Mouse (Mus musculus): ENCODE results near the gene P2rx7. TPM values are rescaled to one million over a fixed set of nuclear protein-coding genes. Genes with fewer than 3 reads are reported as not detected.

P2rx7 gene
- polyA plus RNA-seq, 1 experiment from 2014 or later: 3.3 TPM

- Histone ChIP-seq H3K4me2 (ENCODE audit: low read depth, low read length) (no peak overlapping the region), H3K9me3 (replicated peaks; ENCODE audit: control insufficient read depth, low read length) (no peaks in the 10 kb centered on the region), H3K27ac (ENCODE audit: low read length) (no peak overlapping the region), H3K9ac (ENCODE audit: low read length) (no peak overlapping the region), H3K36me3 (ENCODE audit: control insufficient read depth, insufficient read depth, low read length) (no peaks in the 10 kb centered on the region), H3K4me1 (ENCODE audit: control insufficient read depth, insufficient read depth, low read length) (no peaks in the 10 kb centered on the region), H3K4me3 (replicated peaks; ENCODE audit: low read length) (no peak overlapping the region), H3K27me3 (ENCODE audit: control insufficient read depth, insufficient read depth, low read length) (no peaks in the 10 kb centered on the region)
- 90% methylated on average over 5 of the region's 5 CpGs for WGBS
- no peak for ATAC-seq (ENCODE audit: insufficient read depth, low FRiP score)
Observed at GRCm38 (mm10) chr5:122672298-122672697, 28.6 kb downstream of the P2rx7 start.

DNA sequence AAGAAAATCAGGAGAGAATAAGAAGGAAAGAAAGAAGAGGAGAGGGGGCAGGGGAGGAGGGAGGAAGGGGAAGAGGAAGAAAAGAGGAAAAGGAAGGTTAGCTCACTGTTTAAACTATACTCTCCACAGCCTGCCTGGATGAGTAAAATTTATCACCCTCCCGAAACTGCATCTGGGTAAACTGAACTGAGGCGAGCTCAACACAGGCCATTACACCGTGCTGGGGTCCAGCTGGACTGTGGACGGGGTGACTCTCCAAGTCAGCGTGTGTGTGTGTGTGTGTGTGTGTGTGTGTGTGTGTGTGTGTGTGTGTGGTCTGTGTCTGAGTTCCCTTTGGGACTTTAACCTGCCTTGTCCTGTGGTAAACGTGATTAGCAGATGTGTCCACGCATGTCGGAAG lies 32.3 kb downstream of the P2rx7 start:
- peak; percentile 58; the same call in 1 of the 2 replicates for ATAC-seq (ENCODE audit: insufficient read depth, low FRiP score)
- no peaks in the 10 kb centered on the region for H3K9me3 ChIP-seq (replicated peaks; ENCODE audit: control insufficient read depth, low read length)
- no peak overlapping the region for H3K27ac ChIP-seq (ENCODE audit: low read length)
- H3K27me3 ChIP-seq (ENCODE audit: control insufficient read depth, insufficient read depth, low read length): no peaks in the 10 kb centered on the region
- H3K4me2 ChIP-seq (ENCODE audit: low read depth, low read length): no peak overlapping the region
- no peaks in the 10 kb centered on the region for H3K4me1 ChIP-seq (ENCODE audit: control insufficient read depth, insufficient read depth, low read length)
- no peak overlapping the region for H3K9ac ChIP-seq (ENCODE audit: low read length)
- H3K4me3 ChIP-seq (replicated peaks; ENCODE audit: low read length): no peak overlapping the region
- 40% methylated on average over 8 of the region's 8 CpGs for WGBS
- no peaks in the 10 kb centered on the region for H3K36me3 ChIP-seq (ENCODE audit: control insufficient read depth, insufficient read depth, low read length)

GRCm38 (mm10) chr5:122677983-122678382 lies 34.3 kb downstream of the P2rx7 start:
- no peak for ATAC-seq (ENCODE audit: insufficient read depth, low FRiP score)
- Histone ChIP-seq H3K4me3 (replicated peaks; ENCODE audit: low read length) (no peak overlapping the region), H3K27me3 (ENCODE audit: control insufficient read depth, insufficient read depth, low read length) (no peaks in the 10 kb centered on the region), H3K9me3 (replicated peaks; ENCODE audit: control insufficient read depth, low read length) (no peaks in the 10 kb centered on the region), H3K4me1 (ENCODE audit: control insufficient read depth, insufficient read depth, low read length) (no peaks in the 10 kb centered on the region), H3K27ac (ENCODE audit: low read length) (no peak overlapping the region), H3K36me3 (ENCODE audit: control insufficient read depth, insufficient read depth, low read length) (no peaks in the 10 kb centered on the region), H3K9ac (ENCODE audit: low read length) (no peak overlapping the region), H3K4me2 (ENCODE audit: low read depth, low read length) (no peak overlapping the region)
- 90% methylated on average over 9 of the region's 9 CpGs for WGBS

DNA sequence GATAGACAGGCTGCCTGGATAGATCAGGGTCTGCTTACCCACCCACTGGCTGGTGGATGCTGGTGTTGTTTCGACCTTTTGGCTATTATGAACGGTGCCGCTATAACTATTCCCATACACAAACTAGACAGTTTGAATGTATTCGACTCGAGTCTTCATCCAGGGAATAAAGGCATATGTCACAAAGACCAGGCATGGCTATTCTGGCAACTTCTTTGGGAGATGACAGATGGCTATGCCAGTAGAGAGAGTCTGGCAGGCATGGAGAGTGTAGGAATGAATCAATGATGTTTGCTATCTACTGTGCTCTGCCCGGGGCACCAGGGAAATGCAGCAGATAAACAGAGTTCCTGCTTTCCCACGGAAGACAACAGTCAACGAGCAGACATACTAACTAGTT lies 36.2 kb downstream of the P2rx7 start:
- no peak for ATAC-seq (ENCODE audit: insufficient read depth, low FRiP score)
- 78% methylated on average over 8 of the region's 8 CpGs for WGBS

DNA sequence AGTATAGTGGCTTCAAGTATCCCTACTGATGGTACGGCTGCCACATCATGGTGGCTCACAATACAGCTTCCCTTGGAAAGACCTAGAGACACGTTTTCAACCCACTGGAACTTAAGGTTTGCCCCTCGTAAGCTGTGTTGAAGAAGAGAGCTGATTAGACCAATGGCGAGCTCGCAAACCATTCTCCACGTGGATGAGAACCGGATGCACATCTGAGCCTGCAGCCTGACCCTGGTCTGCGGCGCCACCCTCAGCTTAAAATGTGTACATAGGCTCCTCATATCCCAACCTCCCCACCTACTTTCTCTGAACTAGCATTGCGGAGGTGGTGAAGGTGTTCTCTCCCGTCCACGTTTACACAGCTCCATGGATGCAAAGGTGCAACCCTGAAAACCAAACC lies 37.6 kb downstream of the P2rx7 start:
- H3K27me3 ChIP-seq (ENCODE audit: control insufficient read depth, insufficient read depth, low read length): no peaks in the 10 kb centered on the region
- no peak overlapping the region for H3K27ac ChIP-seq (ENCODE audit: low read length)
- H3K4me2 ChIP-seq (ENCODE audit: low read depth, low read length): no peak overlapping the region
- H3K9me3 ChIP-seq (replicated peaks; ENCODE audit: control insufficient read depth, low read length): no peaks in the 10 kb centered on the region
- no peaks in the 10 kb centered on the region for H3K4me1 ChIP-seq (ENCODE audit: control insufficient read depth, insufficient read depth, low read length)
- no peaks in the 10 kb centered on the region for H3K36me3 ChIP-seq (ENCODE audit: control insufficient read depth, insufficient read depth, low read length)
- no peak overlapping the region for H3K4me3 ChIP-seq (replicated peaks; ENCODE audit: low read length)
- WGBS: 80% methylated on average over 12 of the region's 12 CpGs
- ATAC-seq (ENCODE audit: insufficient read depth, low FRiP score): no peak
- no peak overlapping the region for H3K9ac ChIP-seq (ENCODE audit: low read length)

More for the DNA sequence above, 36.2 kb downstream of the P2rx7 start:
- no peaks in the 10 kb centered on the region for H3K27me3 ChIP-seq (ENCODE audit: control insufficient read depth, insufficient read depth, low read length)
- no peak overlapping the region for H3K9ac ChIP-seq (ENCODE audit: low read length)
- no peaks in the 10 kb centered on the region for H3K9me3 ChIP-seq (replicated peaks; ENCODE audit: control insufficient read depth, low read length)
- no peak overlapping the region for H3K4me2 ChIP-seq (ENCODE audit: low read depth, low read length)
- no peaks in the 10 kb centered on the region for H3K4me1 ChIP-seq (ENCODE audit: control insufficient read depth, insufficient read depth, low read length)
- H3K36me3 ChIP-seq (ENCODE audit: control insufficient read depth, insufficient read depth, low read length): no peaks in the 10 kb centered on the region
- H3K4me3 ChIP-seq (replicated peaks; ENCODE audit: low read length): no peak overlapping the region
- no peak overlapping the region for H3K27ac ChIP-seq (ENCODE audit: low read length)

GRCm38 (mm10) chr5:122683926-122684325 lies 40.2 kb downstream of the P2rx7 start:
- Histone ChIP-seq H3K27me3 (ENCODE audit: control insufficient read depth, insufficient read depth, low read length) (no peaks in the 10 kb centered on the region), H3K4me3 (replicated peaks; ENCODE audit: low read length) (no peak overlapping the region), H3K9me3 (replicated peaks; ENCODE audit: control insufficient read depth, low read length) (no peaks in the 10 kb centered on the region), H3K4me1 (ENCODE audit: control insufficient read depth, insufficient read depth, low read length) (no peaks in the 10 kb centered on the region), H3K4me2 (ENCODE audit: low read depth, low read length) (no peak overlapping the region), H3K9ac (ENCODE audit: low read length) (no peak overlapping the region), H3K27ac (ENCODE audit: low read length) (no peak overlapping the region), H3K36me3 (ENCODE audit: control insufficient read depth, insufficient read depth, low read length) (no peaks in the 10 kb centered on the region)
- 70% methylated on average over 10 of the region's 10 CpGs for WGBS
- ATAC-seq (ENCODE audit: insufficient read depth, low FRiP score): no peak

DNA sequence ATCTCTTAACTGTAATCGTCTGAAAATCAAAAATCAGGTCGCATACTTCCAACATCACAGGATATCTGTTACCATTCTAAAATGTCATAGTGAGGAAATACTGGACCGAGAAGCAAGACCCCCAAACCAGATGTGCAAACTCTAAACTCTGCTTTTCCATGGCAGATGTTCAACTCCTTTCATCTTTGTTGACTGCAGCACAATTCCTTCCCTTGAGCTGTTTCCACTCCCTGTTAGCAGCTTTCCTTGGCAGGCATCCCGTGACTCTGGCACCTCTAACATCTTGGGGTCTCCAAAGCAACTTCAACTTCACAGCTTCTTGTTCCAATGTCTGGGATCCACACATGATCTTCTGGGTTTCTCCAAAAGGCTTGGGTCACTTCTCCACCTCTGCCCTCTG lies 43.7 kb downstream of the P2rx7 start:
- H3K4me1 ChIP-seq (ENCODE audit: control insufficient read depth, insufficient read depth, low read length): no peaks in the 10 kb centered on the region
- no peak overlapping the region for H3K9ac ChIP-seq (ENCODE audit: low read length)
- no peak overlapping the region for H3K27ac ChIP-seq (ENCODE audit: low read length)
- H3K9me3 ChIP-seq (replicated peaks; ENCODE audit: control insufficient read depth, low read length): no peaks in the 10 kb centered on the region
- WGBS: 72% methylated on average over 4 of the region's 4 CpGs
- no peak overlapping the region for H3K4me2 ChIP-seq (ENCODE audit: low read depth, low read length)
- no peaks in the 10 kb centered on the region for H3K36me3 ChIP-seq (ENCODE audit: control insufficient read depth, insufficient read depth, low read length)
- no peak overlapping the region for H3K4me3 ChIP-seq (replicated peaks; ENCODE audit: low read length)
- ATAC-seq (ENCODE audit: insufficient read depth, low FRiP score): no peak
- H3K27me3 ChIP-seq (ENCODE audit: control insufficient read depth, insufficient read depth, low read length): no peaks in the 10 kb centered on the region

DNA sequence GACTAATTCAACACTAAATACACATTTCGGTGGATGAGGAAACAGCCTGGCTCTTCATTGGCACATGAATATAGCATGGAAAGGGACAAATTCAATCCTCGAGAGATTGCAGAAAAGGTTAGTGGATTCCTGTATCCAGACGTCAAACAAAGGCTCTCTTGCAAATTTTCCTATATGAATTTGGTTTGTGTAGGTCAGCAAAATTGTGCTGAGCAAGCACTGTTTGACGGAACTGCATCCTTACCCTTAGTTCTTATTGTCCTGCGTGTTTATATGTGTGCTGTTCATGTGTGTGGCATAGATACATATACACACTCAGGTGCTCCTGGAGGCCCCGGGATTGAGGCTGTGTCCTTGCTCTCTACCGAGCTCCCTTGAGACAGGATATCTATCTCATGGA lies 45.4 kb downstream of the P2rx7 start:
- no peaks in the 10 kb centered on the region for H3K9me3 ChIP-seq (replicated peaks; ENCODE audit: control insufficient read depth, low read length)
- H3K4me2 ChIP-seq (ENCODE audit: low read depth, low read length): no peak overlapping the region
- ATAC-seq (ENCODE audit: insufficient read depth, low FRiP score): no peak
- no peaks in the 10 kb centered on the region for H3K4me1 ChIP-seq (ENCODE audit: control insufficient read depth, insufficient read depth, low read length)
- 83% methylated on average over 7 of the region's 7 CpGs for WGBS
- H3K27me3 ChIP-seq (ENCODE audit: control insufficient read depth, insufficient read depth, low read length): no peaks in the 10 kb centered on the region
- no peaks in the 10 kb centered on the region for H3K36me3 ChIP-seq (ENCODE audit: control insufficient read depth, insufficient read depth, low read length)
- no peak overlapping the region for H3K4me3 ChIP-seq (replicated peaks; ENCODE audit: low read length)
- no peak overlapping the region for H3K9ac ChIP-seq (ENCODE audit: low read length)
- H3K27ac ChIP-seq (ENCODE audit: low read length): no peak overlapping the region

DNA sequence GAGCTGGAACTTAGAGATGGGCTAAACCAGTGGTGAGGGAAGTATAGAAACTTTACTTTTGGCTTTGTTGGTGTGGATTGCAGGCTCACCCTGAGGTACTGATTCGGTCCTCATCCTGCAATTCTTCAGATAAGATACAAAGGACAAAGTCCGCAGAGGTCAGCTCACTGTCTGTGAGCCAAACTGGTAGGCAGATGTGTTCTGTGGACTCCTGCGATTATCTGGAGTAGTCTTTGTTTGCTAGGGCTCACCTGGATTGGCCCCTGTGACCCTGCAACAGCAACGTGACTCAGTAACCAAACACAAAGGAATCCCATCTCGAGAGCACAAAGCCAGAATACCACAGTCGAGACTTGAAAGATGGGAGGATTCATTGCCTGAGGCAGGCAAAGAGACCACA lies 46.8 kb downstream of the P2rx7 start:
- H3K27ac ChIP-seq (ENCODE audit: low read length): no peak overlapping the region
- 50% methylated on average over 6 of the region's 6 CpGs for WGBS
- no peak overlapping the region for H3K9ac ChIP-seq (ENCODE audit: low read length)
- no peak overlapping the region for H3K4me3 ChIP-seq (replicated peaks; ENCODE audit: low read length)
- H3K4me1 ChIP-seq (ENCODE audit: control insufficient read depth, insufficient read depth, low read length): no peaks in the 10 kb centered on the region
- H3K4me2 ChIP-seq (ENCODE audit: low read depth, low read length): no peak overlapping the region
- H3K9me3 ChIP-seq (replicated peaks; ENCODE audit: control insufficient read depth, low read length): no peaks in the 10 kb centered on the region
- ATAC-seq (ENCODE audit: insufficient read depth, low FRiP score): no peak
- no peaks in the 10 kb centered on the region for H3K36me3 ChIP-seq (ENCODE audit: control insufficient read depth, insufficient read depth, low read length)
- no peaks in the 10 kb centered on the region for H3K27me3 ChIP-seq (ENCODE audit: control insufficient read depth, insufficient read depth, low read length)
